29 mouse cellular contexts compared by ENCODE assay signal in the genomic region with DNA sequence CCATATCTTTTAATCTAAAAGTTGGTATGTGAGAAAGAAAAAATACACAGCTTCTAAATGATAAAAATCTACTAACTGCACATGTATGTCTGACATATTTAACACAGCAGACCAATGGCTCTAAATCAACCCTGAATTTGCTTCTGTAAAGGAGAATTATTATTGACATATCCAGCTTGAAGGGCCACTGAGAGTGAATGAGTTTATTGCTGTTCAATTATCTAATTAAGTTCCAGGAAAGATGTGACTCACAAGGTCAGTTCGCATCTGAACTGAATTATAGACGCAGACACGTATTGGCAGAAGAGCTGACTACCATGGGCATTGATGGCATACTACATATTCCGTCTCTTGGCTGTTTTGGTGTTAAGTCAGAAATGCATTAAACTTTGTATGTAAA.
"Had no signal": no experiment of that assay in that cellular context is flagged by ENCODE, and none has a peak within 500 bp of the region (broad histone marks: within the 10 kb centered on the region; RNA-seq: fewer than 3 reads in every experiment).

No protein-coding gene starts in this region.

- H3K4me1 ChIP-seq: heart, embryonic 10.5 days; heart, embryonic 12.5 days; hindbrain, embryonic 10.5 days; hindbrain, embryonic 12.5 days; kidney, embryonic 15.5 days; limb, embryonic 12.5 days; liver, embryonic 13.5 days; liver, embryonic 15.5 days had no signal

- H3K9ac ChIP-seq: heart, embryonic 12.5 days; hindbrain, embryonic 12.5 days; hindbrain, embryonic 14.5 days; kidney, embryonic 15.5 days; limb, embryonic 12.5 days; liver, embryonic 13.5 days; liver, embryonic 15.5 days; liver, postnatal 0 days had no signal

- H3K36me3 ChIP-seq: heart, embryonic 10.5 days; heart, embryonic 12.5 days; hindbrain, embryonic 10.5 days; hindbrain, embryonic 12.5 days; kidney, embryonic 15.5 days; limb, embryonic 10.5 days; limb, embryonic 12.5 days; liver, embryonic 13.5 days; liver, embryonic 15.5 days had no signal

- DNase-seq: gastrocnemius, adult 2 months; gastrocnemius, postnatal 10 days; gastrocnemius, postnatal 25 days; heart, adult 18-20 months; heart, postnatal 10 days; heart, postnatal 4 days; kidney, adult 11 months; kidney, adult 2 months; kidney, adult 9 months; kidney, postnatal 14 days; kidney, postnatal 36 days; layer of hippocampus, adult 9-11 months; layer of hippocampus, postnatal 36 days; liver; liver, embryonic 13.5 days; liver, postnatal 0 days had no signal

- H3K4me2 ChIP-seq: heart, embryonic 12.5 days; hindbrain, embryonic 12.5 days; hindbrain, embryonic 14.5 days; kidney, embryonic 15.5 days; limb, embryonic 12.5 days; liver, embryonic 11.5 days; liver, embryonic 13.5 days; liver, embryonic 15.5 days had no signal

- H3K9me3 ChIP-seq: heart, embryonic 10.5 days; heart, embryonic 12.5 days; hindbrain, embryonic 10.5 days; hindbrain, embryonic 12.5 days; kidney, embryonic 15.5 days; limb, embryonic 10.5 days; limb, embryonic 12.5 days; liver, embryonic 13.5 days; liver, embryonic 15.5 days had no signal

- ATAC-seq: hindbrain, embryonic 16.5 days; inflammation-experienced regulatory T-cells, adult 6 months; liver, postnatal 0 days had no signal

- H3K4me3 ChIP-seq: gastrocnemius, adult 2 months; heart, embryonic 10.5 days; heart, embryonic 12.5 days; hindbrain, embryonic 10.5 days; hindbrain, embryonic 12.5 days; kidney, embryonic 15.5 days; limb, embryonic 10.5 days; limb, embryonic 12.5 days; liver, embryonic 13.5 days; liver, embryonic 15.5 days had no signal

- H3K27me3 ChIP-seq: heart, embryonic 12.5 days; hindbrain, embryonic 12.5 days; kidney, embryonic 15.5 days; limb, embryonic 12.5 days; liver, embryonic 13.5 days; liver, embryonic 15.5 days had no signal

- H3K27ac ChIP-seq: gastrocnemius, adult 2 months; heart, embryonic 10.5 days; hindbrain, embryonic 10.5 days; hindbrain, embryonic 12.5 days; hindbrain, embryonic 14.5 days; kidney, embryonic 15.5 days; kidney, postnatal 0 days; limb, embryonic 10.5 days; limb, embryonic 12.5 days; liver, embryonic 13.5 days; liver, embryonic 15.5 days had no signal
